Mouse (Mus musculus) kidney, adult 2 months (tissue): ENCODE data around the gene Eef1a2.

Source experiments
- CTCF ChIP-seq: fragments of 200-500 bp; conservative IDR thresholded peaks from 2 replicates; pipeline ENCODE4 v1.5.1; 2011; ENCODE audit warnings: low read depth, mild to moderate bottlenecking, control low read depth, low read length, moderate library complexity, mixed read lengths; ENCODE audit not compliant: insufficient read depth, insufficient read length
- POLR2A ChIP-seq: fragments of 200-500 bp; IDR thresholded peaks from one replicate; pipeline ENCODE4 v1.6.1; 2011; ENCODE audit warnings: low read depth, low read length, control low read depth

DNA sequence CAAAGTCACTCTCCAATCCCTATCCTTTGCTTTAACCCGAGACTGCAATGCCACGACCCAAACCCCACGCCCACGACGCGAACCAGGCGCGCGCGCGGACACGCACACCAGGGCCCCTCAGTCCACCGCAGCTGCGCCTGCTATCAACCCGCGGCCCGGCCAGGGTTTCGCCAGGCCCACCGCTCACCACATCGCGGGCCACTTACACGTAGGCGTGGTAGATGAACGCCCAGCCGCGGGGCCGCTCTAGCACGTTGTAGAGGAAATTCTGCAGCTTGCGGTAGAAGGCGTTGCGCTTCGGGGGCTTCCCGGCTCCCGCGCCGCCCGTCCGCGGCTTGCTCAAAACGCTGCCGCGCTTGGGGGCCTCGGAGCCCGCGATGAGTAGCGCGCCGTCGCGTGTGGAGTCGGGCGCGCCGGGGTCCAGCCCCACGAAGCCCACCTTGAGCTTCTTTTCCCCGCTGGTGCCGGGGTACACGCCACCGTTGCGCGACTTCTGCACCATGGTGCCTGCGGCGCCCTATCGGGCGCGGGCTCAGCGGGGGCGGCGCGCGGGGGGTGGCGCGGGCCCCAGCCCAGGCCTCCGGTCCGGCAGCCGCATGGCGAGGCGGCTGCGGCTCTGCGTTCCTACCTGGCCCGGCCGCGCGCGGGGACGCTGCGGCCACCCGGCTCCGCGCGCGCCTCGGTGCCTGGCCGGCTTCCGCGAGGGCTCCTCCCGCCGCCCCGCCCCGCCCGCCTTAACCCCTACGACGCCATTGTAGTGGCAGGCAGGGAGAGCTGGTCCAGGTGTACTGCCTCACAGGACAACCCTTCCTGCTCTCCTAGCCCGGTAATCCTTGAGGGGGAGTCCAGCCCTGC lies 22.0 kb downstream of the Eef1a2 start, which contains the start of gene Kcnq2:
- no peak for TF ChIP-seq CTCF
- TF ChIP-seq POLR2A: no peak
